9 mouse cellular contexts compared by ENCODE assay signal in the genomic region with DNA sequence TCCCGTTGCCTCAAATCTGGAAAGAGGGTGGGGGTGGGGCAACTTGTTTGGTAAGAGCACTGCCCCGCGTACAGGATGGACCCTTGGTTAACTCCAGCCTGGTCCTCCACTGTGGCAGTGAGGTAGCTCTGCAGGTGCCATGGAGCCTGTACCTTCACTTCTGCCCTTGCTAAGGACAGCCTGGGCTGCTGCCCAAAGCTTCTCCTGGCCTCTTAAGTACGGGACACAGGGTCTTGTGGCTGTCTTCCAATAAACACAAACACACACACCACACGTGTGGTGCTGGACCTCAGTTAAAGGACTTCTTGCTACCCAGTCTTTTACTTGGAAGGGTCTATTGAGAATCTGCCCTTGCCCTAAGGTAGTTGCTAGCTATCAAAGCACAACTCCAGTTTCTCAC. TPM values are rescaled to one million over a fixed set of nuclear protein-coding genes. Genes with fewer than 3 reads are reported as not detected.
DNase-seq lines count a peak whose midpoint lies in the region; ATAC-seq and TF ChIP-seq lines count a peak whose summit lies in the region.
"Had no signal": no experiment of that assay in that cellular context is flagged by ENCODE, and none has a peak within 500 bp of the region (broad histone marks: within the 10 kb centered on the region; RNA-seq: fewer than 3 reads in every experiment).

No protein-coding gene starts in this region.

- peak overlapping the region; percentile 90 for H3K4me2 ChIP-seq in liver, embryonic 11.5 days
- peak overlapping the region; percentile 82 for H3K4me2 ChIP-seq in embryonic facial prominence, embryonic 14.5 days (ENCODE audit: low read depth, low read length)

- no peak for TF ChIP-seq CTCF in small intestine, adult 2 months (IDR thresholded peaks at IDR 0.05; ENCODE audit: extremely low read depth, insufficient read length, insufficient replicate concordance, low read depth, low read length)

- no peak for DNase-seq in liver, embryonic 11.5 days (ENCODE audit: low spot score)
- no peak for DNase-seq in liver
- no peak for DNase-seq in embryonic facial prominence, embryonic 14.5 days (ENCODE audit: low spot score)
- no peak for DNase-seq in limb, embryonic 10.5 days (ENCODE audit: low spot score)
- no peak for DNase-seq in layer of hippocampus, adult 11-12 months (ENCODE audit: low spot score)
- no peak for DNase-seq in left cerebral cortex, adult 8-10 months (ENCODE audit: low spot score in 2 of 2)
- DNase-seq: adrenal gland, postnatal 36 days; lung, postnatal 4 days had no signal

- TF ChIP-seq POLR2A in small intestine, adult 2 months (IDR thresholded peaks at IDR 0.05; ENCODE audit: low read depth, low read length): no peak

- no peaks in the 10 kb centered on the region for H3K27me3 ChIP-seq in liver, embryonic 11.5 days (replicated peaks; ENCODE audit: control insufficient read depth, insufficient read depth, low read length)
- no peaks in the 10 kb centered on the region for H3K27me3 ChIP-seq in embryonic facial prominence, embryonic 14.5 days (replicated peaks; ENCODE audit: control insufficient read depth, insufficient read depth, low read length)
- no peaks in the 10 kb centered on the region for H3K27me3 ChIP-seq in limb, embryonic 10.5 days (ENCODE audit: low read depth, poor library complexity, severe bottlenecking)
- H3K27me3 ChIP-seq in small intestine, adult 2 months (ENCODE audit: control insufficient read depth, insufficient read depth, low read length): no peaks in the 10 kb centered on the region

- peak overlapping the region; percentile 98 for H3K9ac ChIP-seq in liver, embryonic 11.5 days (ENCODE audit: low read depth, low read length)
- H3K9ac ChIP-seq in embryonic facial prominence, embryonic 14.5 days (ENCODE audit: low read depth, low read length): peak overlapping the region; percentile 12; the same call in 1 of the 2 replicates

- ATAC-seq in liver, embryonic 11.5 days (replicated peaks; ENCODE audit: low FRiP score): no peak
- ATAC-seq in embryonic facial prominence, embryonic 14.5 days (ENCODE audit: low read depth): no peak

- H3K27ac ChIP-seq in liver, embryonic 11.5 days (ENCODE audit: low read depth, low read length): peak overlapping the region; percentile 69
- no peak overlapping the region for H3K27ac ChIP-seq in embryonic facial prominence, embryonic 14.5 days (replicated peaks; ENCODE audit: low read depth, low read length)
- peak overlapping the region; percentile 99 for H3K27ac ChIP-seq in limb, embryonic 10.5 days
- no peak overlapping the region for H3K27ac ChIP-seq in small intestine, adult 2 months (ENCODE audit: insufficient read depth, low read depth, low read length)

- H3K9me3 ChIP-seq in liver, embryonic 11.5 days (ENCODE audit: control insufficient read depth, low read length): no peaks in the 10 kb centered on the region
- H3K9me3 ChIP-seq in embryonic facial prominence, embryonic 14.5 days (ENCODE audit: control insufficient read depth, low read length): no peaks in the 10 kb centered on the region
- H3K9me3 ChIP-seq in limb, embryonic 10.5 days (replicated peaks): no peaks in the 10 kb centered on the region

- WGBS in liver, embryonic 11.5 days: 8% methylated on average over 5 of the region's 5 CpGs
- WGBS in embryonic facial prominence, embryonic 14.5 days: 14% methylated on average over 5 of the region's 5 CpGs
- WGBS in limb, embryonic 10.5 days: 11% methylated on average over 5 of the region's 5 CpGs
- 10% methylated on average over 5 of the region's 5 CpGs for WGBS in small intestine, adult 2 months

- H3K4me3 ChIP-seq in liver, embryonic 11.5 days (ENCODE audit: low read depth, low read length): peak overlapping the region; percentile 90
- H3K4me3 ChIP-seq in embryonic facial prominence, embryonic 14.5 days (ENCODE audit: low read depth, low read length): peak overlapping the region; percentile 80
- H3K4me3 ChIP-seq in limb, embryonic 10.5 days: peak overlapping the region; percentile 98
- peak overlapping the region; percentile 43 for H3K4me3 ChIP-seq in small intestine, adult 2 months (ENCODE audit: low read depth, low read length)

- peaks cover 24% of the 10 kb centered on the region for H3K36me3 ChIP-seq in liver, embryonic 11.5 days (ENCODE audit: control insufficient read depth, insufficient read depth, low read length)
- H3K36me3 ChIP-seq in embryonic facial prominence, embryonic 14.5 days (ENCODE audit: control insufficient read depth, insufficient read depth, low read length): peaks cover 19% of the 10 kb centered on the region; the same call in 1 of the 2 replicates
- H3K36me3 ChIP-seq in limb, embryonic 10.5 days: peaks cover 43% of the 10 kb centered on the region
- peaks cover 6% of the 10 kb centered on the region for H3K36me3 ChIP-seq in small intestine, adult 2 months (ENCODE audit: control insufficient read depth, insufficient read depth, low read length)

- H3K4me1 ChIP-seq in liver, embryonic 11.5 days (replicated peaks; ENCODE audit: control insufficient read depth, insufficient read depth, low read length): peaks cover 46% of the 10 kb centered on the region
- peaks cover 22% of the 10 kb centered on the region for H3K4me1 ChIP-seq in embryonic facial prominence, embryonic 14.5 days (ENCODE audit: control insufficient read depth, insufficient read depth, low read length)
- H3K4me1 ChIP-seq in limb, embryonic 10.5 days: peaks cover 64% of the 10 kb centered on the region
- H3K4me1 ChIP-seq in small intestine, adult 2 months (ENCODE audit: control insufficient read depth, insufficient read depth, insufficient read length, low read length): peaks cover 17% of the 10 kb centered on the region

RNA-seq across cellular contexts. Expression of gene Hmga1, which starts 2.5 kb away (rescaled TPM):
- polyA plus RNA-seq in liver, embryonic 11.5 days (2014; fragmentation: Nextera tagmentation; extraction: Ambion mirVana): 667 and 675 TPM in 2 replicates
- polyA plus RNA-seq in embryonic facial prominence, embryonic 14.5 days (2014; fragmentation: Nextera tagmentation; extraction: Ambion mirVana): 142 and 170 TPM in 2 replicates
- polyA plus RNA-seq in limb, embryonic 10.5 days (2016; fragmentation: Nextera tagmentation; extraction: Ambion mirVana): 904 and 1,218 TPM in 2 replicates
- polyA plus RNA-seq in small intestine, adult 2 months (2012; rRNA removed): 63.0 and 91.0 TPM in 2 replicates
- 10 to 100 TPM; 43.7 to 50.0 (median 47.5) TPM for total RNA-seq in left cerebral cortex, adult 8-10 months (2022)

RNA-seq across cellular contexts. Expression of gene AI413582, which starts 6.7 kb away (rescaled TPM):
- polyA plus RNA-seq in liver, embryonic 11.5 days (2014; fragmentation: Nextera tagmentation; extraction: Ambion mirVana): 23.6 and 28.4 TPM in 2 replicates
- polyA plus RNA-seq in embryonic facial prominence, embryonic 14.5 days (2014; fragmentation: Nextera tagmentation; extraction: Ambion mirVana): 28.8 and 29.3 TPM in 2 replicates
- polyA plus RNA-seq in limb, embryonic 10.5 days (2016; fragmentation: Nextera tagmentation; extraction: Ambion mirVana): 9.4 TPM in 2 replicates
- polyA plus RNA-seq in small intestine, adult 2 months (2012; rRNA removed): 21.6 and 34.7 TPM in 2 replicates
- 10 to 100 TPM; 61.5 to 87.6 (median 74.4) TPM for total RNA-seq in left cerebral cortex, adult 8-10 months (2022)

RNA-seq across cellular contexts. Expression of gene Grm4, which starts 37.6 kb away (rescaled TPM):
- 0.12 and 0.18 TPM in 2 replicates for polyA plus RNA-seq in liver, embryonic 11.5 days (2014; fragmentation: Nextera tagmentation; extraction: Ambion mirVana)
- 0.97 and 1.2 TPM in 2 replicates for polyA plus RNA-seq in embryonic facial prominence, embryonic 14.5 days (2014; fragmentation: Nextera tagmentation; extraction: Ambion mirVana)
- 0.06 and 0.35 TPM in 2 replicates for polyA plus RNA-seq in limb, embryonic 10.5 days (2016; fragmentation: Nextera tagmentation; extraction: Ambion mirVana)
- 0.88 and 4.1 TPM in 2 replicates for polyA plus RNA-seq in small intestine, adult 2 months (2012; rRNA removed)
- 10 to 100 TPM; 28.5 to 39.0 (median 32.3) TPM for total RNA-seq in left cerebral cortex, adult 8-10 months (2022)

Comparison
In these comparisons a context has a peak if more than half of its experiments do, and no peak if none do; other contexts are left out.
1. H3K27ac ChIP-seq: peak in liver, embryonic 11.5 days (single experiment) and limb, embryonic 10.5 days (single experiment); none in embryonic facial prominence, embryonic 14.5 days (single experiment) and small intestine, adult 2 months (single experiment).
2. H3K4me3 ChIP-seq: peak in every context shown above with its lines; median percentile 98 in limb, embryonic 10.5 days; 90 in liver, embryonic 11.5 days; 80 in embryonic facial prominence, embryonic 14.5 days; 43 in small intestine, adult 2 months.